Mouse (Mus musculus) heart, adult 8-10 months (tissue): ENCODE data around the gene Optc. TPM values are rescaled to one million over a fixed set of nuclear protein-coding genes. Genes with fewer than 3 reads are reported as not detected.
A peak's percentile ranks its signal among the peaks of the same experiment; 100 is the strongest.

Experiments used
- DNase-seq: peaks from one replicate; pipeline ENCODE4 v3.0.0; 2022; ENCODE audit warnings: low spot score
- total RNA-seq, 4 experiments: library from RNA; stranded (reverse); gene quantifications; 2 replicates each; pipeline ENCODE4 v1.2.4; 2022

Optc gene
- total RNA-seq, 4 experiments from 2014 or later = 0.31 to 0.44 TPM; not detected in 2

DNA sequence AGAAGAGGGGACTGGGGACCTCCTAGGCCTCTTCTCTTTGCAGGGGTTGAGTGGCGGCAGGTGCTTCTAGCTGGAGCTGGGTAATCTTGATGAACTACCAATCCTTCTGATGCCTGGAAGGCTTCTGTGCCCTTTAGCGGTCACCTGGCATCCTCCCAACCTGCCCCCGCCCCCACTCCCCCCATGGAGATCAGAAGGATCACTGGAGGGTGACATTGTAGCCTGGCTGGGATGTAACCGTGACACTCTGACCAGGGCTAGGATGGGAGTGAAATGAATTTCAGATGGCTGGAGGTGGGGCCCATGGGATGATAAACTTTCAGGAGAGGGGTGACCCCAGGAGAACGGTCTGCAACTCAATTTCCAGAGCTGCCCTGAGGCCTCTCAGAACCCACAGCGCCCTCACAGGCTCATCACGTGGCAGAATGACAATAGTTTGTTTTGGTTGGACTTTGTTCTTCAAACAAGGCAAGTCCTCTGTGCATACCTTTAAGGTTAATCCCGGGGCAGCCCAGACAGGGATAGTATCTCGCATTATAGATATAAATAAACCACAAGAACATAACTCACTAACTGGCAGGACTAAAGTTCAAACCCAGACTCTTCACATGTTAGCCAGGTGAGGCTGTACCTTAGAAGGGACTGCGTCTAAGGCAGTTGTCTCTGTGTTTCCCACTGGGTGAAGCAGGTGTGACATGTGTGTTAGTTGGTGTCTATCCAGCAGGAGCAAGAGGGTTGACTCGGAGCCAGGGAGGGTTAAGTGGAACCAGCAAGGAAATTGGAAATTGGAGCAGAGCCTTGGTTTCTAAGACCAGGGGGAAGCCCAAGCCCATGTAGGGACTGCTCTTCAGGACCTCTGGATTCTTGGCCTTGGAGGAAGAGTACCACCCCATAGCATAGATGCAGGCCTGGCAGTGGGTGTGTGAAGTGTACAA lies 25.2 kb downstream of the Optc start:
- no peak for DNase-seq

DNA sequence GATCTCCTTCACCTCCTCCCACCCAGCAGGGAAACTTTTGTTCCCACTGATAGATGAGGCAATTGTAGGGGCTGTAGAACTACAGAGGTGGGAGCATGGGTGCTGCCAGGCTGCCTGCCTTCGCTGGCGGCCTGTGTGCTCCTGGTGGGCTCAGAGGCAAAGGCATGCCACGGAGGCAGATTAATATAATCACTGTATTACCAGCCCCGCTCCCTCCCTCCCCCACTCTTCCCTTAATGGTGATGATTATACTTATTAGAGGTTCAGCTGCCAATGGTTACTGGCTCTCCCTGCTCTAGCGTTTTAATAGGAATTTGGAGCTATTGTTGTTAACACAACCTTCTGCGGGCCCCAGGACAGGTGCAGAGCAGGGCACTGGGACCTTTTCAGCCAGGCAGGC lies 26.0 kb downstream of the Optc start:
- DNase-seq = no peak

DNA sequence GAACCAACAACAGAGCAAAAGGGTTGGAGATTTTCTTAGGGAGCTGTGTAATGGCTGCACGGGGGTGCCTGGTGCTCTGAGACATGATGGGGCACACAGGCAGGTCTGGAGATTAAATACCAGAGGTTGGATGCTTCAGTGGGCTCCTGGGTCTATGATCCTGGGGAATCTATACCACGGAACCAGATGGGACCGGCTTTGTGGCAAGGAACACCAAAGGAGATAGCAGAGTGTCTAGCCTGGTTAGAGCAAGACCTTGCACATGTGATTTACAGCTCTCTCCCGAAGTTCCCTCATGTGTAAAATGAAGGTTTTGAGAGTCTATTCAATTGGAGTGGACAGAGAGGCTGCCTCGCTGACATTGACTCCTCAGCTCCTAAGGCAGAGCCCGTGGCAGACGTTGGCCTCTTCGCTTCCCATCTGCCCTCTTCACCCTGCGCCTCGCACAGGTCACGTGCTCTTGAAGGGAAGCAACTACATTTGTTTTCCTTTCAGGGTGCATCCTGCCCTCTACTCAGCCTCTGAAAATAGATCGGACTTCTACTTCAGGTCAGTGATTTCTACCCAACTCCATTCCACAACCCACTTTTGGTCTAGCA lies 28.9 kb downstream of the Optc start:
- no peak for DNase-seq

DNA sequence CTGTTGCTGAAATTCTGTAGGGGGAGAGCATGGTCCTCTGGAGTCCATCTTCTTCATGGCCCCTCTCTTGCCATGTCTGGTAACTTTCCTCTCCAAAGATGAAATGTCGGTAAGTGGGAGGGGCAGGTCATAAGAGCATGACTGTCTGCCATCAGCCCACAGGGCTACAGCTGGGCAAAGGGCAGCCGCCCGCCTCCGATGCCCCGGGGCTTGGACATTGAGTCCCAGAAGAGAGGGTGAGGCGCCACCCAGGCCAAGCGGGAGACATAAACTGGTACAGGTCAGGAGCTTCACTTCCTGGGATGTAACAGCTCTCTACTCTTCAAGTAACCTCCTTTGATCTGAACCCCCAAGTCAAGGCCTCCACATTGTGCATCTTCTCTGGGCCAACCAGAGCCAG lies 30.9 kb downstream of the Optc start:
- DNase-seq = no peak

DNA sequence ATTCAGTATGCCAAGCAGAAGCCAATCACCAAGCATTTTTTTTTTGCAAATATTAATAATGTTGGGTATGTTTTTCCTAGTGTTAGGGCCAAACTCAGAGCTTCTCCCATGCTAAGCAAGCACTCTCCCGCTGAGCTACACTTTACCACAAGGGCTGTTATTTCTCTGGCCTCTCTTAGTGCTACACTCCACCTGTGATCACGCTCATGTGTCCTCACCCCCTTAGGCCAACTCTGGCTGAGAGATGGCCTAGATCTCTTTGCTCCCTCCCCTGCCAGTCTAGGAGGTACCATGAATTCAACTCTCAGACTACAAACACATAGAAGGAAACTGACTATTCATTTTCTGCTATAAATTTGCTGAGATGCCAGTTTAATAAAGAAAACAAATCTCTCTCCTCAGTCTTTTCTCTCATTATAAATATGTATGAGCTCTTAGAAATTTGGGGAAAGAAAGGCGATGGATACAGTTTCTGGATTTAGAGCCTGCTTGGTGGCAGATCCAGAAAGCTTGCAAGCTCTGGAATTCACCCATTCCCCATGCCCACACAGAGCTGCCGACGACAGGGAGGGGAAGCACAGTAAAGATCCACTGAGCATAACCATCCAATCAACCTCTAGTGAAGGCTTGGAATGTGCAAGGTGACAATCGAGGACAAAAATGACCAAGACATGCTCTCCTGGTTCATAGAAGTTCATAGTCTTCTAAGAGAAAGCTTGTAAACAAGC lies 34.5 kb downstream of the Optc start:
- no peak for DNase-seq

DNA sequence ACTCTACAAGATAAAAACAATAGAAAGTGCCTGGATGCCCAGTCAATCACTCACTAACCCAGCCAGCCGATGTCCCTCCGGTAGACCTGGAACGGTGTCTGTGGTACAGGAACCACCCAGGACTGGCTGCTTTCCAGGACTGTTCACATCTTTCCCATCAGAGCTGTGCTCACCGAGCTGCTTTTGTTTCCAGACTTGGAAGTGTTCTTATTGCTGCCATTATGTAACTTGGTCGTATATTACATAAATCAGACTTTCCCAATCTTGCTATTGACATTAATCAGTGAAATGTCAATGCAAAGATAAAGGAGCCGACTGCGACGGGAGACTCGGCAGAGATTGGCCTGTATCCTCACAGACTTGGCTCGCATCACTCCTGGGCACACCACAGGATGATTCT lies 36.6 kb downstream of the Optc start:
- DNase-seq = no peak

DNA sequence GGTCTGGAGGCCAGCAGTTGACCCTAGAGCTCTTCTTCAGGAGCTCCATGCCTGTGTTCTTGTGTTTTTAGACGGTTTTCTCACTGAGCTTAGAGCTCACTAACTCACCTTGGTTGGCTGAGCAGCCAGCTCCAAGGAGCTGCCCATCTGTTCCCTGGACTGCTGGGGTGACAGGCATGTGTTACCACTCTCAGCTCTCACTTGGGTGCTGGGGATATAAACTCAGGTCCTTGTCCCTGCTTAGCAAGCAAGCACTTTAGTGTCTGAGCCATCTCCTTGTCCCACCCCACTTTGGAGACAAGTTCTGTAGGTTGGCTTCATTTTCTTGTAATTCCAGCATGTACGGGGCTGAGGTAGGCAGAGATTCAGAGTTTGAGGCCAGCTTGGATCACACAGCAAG lies 38.6 kb downstream of the Optc start:
- DNase-seq = no peak

DNA sequence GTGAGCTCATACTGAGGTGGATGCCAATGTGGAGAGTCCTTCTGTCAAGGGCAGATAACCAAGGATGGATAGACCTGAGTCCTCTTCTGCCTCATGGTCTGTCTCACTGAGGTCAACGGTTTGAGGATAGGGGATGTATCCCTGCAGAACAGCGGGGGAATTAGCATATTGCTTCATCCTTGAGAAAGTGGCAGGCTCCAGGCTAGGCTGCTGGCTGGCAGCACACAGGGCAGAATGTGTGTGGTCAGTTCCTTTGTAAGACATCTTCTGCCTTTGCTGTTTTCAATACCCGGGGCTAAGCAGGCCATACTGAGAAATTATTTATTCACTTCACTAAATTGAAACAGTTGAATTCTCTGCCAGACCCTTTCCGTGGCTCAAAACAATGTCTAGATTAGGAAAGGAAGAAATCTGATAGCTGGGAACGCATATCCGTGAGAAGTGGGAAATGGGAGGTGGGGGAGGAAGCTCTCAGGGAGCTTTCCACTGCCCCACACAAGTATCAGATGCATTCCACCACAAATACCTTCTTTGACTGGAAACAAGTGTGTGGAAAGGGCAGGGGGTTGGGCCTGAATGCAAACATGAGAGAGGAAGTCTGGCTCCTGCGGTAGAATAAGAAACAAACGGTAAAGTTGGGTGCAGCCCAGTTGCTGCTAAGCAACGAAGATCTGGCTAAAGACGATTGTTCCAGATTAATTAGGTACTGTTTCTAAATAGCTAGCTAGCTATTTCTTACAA lies 44.4 kb downstream of the Optc start:
- peak; percentile 11 for DNase-seq

DNA sequence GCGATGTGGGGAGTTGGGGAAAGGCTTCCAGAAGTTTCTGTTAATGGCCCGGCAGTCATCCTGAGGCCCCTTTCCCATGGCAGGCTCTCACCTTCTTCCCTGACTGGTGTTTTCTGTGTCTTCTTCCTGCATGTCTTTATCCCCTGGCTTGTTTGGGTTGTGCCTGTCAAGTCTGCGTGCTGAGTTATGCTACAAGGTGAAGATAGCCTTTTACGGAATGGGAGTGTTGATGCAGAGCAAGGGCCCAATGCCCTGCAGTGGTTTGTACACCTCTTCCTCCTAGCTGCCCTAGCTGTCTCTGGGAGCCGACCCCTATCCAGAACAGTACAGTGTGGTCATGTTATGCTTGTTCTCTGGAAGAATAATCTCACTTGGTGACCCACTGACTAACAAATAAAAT lies 46.8 kb downstream of the Optc start:
- DNase-seq = no peak

DNA sequence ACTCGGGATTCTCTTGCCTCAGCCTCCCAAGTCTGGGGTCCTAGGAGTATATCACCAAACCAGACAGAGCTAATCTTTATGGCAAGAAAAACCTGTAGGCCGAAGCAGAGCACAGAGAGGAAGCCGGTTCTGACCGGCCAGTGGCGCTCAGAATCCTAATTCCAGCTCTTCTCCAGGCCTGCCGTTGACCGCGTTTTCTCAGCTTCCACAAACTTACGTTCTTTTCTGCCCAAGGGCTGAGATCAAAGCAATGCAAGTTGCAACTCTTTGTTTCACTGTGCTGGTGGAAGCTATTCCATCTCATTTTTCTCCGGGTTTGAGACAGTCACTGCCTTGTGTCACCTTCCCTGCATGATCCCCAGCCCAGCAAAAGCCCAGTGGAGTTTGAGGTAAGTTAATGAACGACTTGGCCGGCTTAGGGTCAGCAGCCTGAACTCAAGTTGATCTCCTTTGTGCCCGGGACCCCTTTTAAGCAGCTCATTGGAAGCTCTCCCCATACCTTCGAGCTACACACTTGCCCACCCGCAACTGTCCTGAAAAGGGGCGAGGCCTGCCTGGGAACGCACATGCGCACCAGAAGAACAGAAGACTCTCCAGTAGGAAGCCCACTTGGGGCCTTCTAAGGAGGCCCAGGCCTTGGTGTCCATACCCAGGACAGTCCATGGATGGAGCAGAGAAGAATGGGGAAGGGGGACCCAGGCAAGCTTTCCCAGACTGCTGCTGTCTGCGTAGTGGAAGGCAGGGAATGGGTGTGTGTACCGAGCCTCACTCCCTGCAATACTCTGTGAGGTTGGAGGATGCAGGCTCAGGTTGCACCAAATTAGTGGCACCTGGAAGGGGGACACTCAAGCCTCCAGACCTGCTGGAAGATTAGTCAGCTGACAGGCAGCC lies 47.7 kb downstream of the Optc start:
- DNase-seq = no peak

DNA sequence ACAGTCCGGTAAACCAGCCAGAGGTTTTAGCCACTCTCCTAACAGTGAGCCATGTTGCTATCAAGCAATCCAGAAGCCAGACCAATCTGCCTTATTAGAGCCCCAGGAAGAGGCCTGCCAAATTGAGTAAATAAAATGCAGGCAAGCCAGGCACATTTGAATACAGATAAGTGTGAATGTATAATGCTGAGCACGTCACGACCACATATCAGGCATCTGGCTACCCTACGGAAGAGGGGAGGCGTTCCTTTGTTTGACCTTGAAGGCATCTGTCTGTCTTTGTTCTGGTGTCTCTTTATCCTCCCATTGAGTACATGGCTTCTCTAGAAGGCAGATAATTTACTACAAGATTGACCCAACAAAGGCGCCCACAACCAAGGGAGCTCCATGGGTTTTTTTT lies 48.5 kb downstream of the Optc start:
- DNase-seq = no peak

DNA sequence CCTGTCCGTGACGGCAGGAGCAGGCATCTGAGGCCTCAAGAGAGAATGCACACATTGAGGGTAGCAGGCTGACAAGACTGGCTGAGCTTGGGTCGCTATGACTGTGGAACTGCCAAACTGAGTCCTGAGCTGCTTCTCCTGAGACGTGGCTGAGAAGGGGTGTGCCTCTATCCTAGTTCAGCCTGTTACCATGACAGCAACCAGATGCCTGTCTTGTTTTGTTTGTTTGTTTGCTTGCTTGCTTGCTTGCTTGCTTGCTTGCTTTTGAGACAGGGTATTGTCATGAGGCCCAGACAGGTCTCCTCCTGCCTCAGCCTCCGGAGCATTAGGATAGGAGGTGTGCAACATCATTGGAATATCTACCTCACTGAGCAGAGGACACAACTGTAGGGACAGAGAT lies 50.0 kb downstream of the Optc start:
- no peak for DNase-seq

DNA sequence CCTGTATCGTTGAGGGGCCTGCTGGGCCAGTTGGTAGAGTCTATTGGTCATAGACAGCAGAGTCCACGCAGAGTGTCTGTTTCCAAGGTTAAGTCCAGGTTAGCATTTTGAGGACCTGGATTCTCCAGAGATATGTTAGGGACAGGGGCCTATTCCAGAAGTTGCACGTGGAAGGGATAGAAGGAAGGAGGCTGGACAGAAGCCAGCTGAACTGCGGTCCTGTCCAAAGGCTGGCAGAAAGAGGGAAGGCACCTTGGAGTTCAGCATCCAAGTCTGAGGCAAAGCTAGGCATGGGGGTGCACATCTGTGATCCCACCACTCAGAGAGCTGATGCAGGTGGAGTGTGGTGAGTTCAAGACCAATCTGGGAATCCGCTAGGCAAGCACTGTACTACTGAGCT lies 50.6 kb downstream of the Optc start:
- no peak for DNase-seq

DNA sequence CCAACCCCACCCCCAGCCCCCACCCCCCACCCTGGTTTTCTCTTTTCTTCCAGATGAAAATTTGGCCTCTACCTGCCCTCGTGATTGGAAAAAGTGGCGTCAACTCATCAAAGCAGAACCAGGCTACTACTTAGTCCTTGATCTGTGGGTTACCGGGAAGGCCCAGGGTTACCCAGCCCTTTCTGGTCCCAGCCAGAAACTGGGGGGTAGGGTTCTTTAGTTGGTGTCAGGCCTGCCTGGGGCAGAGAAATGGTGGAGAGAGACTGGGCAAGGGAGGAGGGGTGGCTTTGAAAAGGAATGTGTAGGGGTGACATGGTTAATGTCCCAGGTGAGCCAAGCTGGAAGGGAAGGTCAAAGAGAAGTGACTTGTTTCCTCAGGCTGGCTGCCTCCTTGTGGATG lies 51.1 kb downstream of the Optc start:
- no peak for DNase-seq

DNA sequence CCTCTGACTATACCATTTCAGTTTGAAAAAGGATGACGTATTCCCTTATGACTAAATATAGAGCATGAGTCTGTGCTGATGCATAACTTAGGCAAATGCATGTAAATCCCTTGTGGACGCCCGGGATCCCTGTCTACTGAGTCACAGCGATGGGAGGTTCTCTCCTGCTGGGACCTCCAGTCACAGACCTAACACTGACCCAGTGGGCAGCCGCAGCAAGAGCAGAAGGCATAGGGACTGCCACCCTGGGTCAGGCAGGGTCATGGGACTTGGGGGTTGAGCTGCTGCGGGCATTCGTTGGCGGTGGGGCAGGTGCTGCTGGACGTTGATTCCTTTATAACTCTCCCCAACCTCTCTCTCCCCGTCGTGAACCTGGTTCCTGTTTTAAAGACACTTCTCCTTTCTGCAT lies 51.7 kb downstream of the Optc start:
- DNase-seq = no peak

DNA sequence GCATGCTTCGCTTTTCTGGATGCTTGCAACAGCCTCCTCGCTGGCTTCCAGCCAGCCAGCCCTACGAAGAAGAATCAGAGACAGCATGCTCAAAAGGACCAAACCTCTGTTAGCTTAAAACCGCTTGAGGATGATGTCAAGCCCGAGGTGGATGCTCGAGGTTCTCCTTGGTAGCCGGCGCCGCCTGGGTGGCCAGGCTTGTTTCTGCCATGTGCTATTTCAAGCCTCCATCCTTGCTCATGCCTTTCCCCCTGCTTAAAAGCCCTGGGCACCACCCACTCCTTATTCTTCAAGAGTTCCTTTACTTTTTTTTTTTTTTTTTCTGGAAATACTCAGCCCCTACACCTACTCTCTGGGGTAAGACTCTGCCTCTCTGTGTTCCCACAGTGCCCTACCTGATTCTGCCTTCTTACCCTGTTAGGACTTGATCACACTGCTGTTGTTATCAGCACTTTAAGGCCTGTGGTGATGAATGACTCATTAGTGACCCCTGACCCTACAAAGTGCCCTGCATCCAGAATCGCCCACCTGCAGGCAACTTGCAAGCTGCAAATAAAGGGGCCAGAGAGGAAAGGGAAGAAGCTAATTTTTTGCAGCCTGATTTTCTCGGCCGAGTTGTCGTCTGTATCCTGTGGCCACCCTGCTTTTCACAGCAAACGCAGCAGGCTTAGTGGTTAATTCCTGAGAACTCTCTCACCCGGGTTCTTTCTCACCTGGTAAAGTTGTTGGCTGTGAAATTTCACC lies 52.4 kb downstream of the Optc start:
- DNase-seq = no peak

DNA sequence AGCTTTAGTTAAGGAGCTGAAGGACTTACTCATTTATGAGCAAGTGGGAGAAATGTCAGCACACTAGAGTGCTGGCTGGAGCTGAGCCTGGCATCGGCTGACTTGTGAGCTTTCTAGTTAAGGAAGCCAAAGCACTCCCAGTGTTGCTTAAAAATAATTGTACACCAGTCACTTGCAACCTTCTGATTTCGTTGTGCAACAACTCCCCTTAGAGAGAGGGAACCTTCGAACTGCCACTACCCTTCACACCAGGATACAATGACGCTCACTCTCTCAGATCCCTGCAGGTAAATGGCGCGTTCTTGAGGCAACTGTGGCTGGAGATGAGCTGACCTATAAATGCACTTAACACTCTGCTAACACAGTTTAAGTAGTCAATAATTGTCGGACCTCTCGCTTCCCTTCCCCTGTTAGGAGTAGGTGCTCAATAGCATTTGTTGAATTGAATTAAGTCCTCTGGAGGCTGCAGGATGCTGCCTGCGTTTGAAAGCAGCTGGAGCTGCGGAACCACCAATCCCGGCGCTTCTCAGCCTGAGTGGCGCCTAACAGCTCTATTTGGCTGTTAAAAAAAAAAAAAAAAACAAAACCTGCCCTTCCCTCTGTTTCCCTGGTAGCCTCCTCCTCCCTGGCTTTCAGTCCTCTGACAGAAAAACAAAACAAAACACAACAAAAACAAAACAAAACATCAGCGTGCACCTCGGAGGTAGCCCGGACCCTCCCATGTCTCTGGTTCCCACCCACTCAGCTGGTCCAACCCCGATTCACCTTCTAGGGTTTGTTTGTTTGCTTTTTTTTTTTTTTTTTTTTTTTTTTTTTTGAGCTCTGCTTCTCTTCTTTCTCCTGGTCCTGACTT lies 53.2 kb downstream of the Optc start:
- DNase-seq = peak; percentile 20
